Mouse (Mus musculus): ENCODE data around the gene Gm9803. TPM values are rescaled to one million over a fixed set of nuclear protein-coding genes. Genes with fewer than 3 reads are reported as not detected.
A peak's percentile ranks its signal among the peaks of the same experiment; 100 is the strongest.

Gene Gm9803
- polyA plus RNA-seq, 1 experiment from 2014 or later, result 21.1 TPM

GRCm38 (mm10) chr10:43559313-43559712, 35.4 kb downstream of the Gm9803 start:
- H3K4me3 ChIP-seq (ENCODE audit: low read depth, low read length), result no peak overlapping the region
- H3K36me3 ChIP-seq (ENCODE audit: insufficient read depth, low read length), result no peaks in the 10 kb centered on the region
- no peaks in the 10 kb centered on the region for H3K4me1 ChIP-seq (ENCODE audit: insufficient read depth, low read depth, low read length)
- no peak overlapping the region for H3K4me2 ChIP-seq (replicated peaks; ENCODE audit: low read depth, low read length)
- DNase-seq (ENCODE audit: low spot score), result no peak
- no peaks in the 10 kb centered on the region for H3K9me3 ChIP-seq (ENCODE audit: low read length)
- no peaks in the 10 kb centered on the region for H3K27me3 ChIP-seq (replicated peaks; ENCODE audit: insufficient read depth, low read length)
- TF ChIP-seq CTCF (IDR thresholded peaks at IDR 0.05) (no peak), EP300 (IDR thresholded peaks at IDR 0.05) (no peak)
- 69% methylated on average over 11 of the region's 11 CpGs for WGBS
- H3K27ac ChIP-seq (ENCODE audit: low read length), result no peak overlapping the region
- no peak for ATAC-seq
- H3K9ac ChIP-seq (replicated peaks; ENCODE audit: low read depth), result no peak overlapping the region

GRCm38 (mm10) chr10:43560765-43561164, 36.9 kb downstream of the Gm9803 start:
- TF ChIP-seq CTCF (IDR thresholded peaks at IDR 0.05), result peak; percentile 33
- TF ChIP-seq EP300 (IDR thresholded peaks at IDR 0.05), result no peak
- Histone ChIP-seq H3K4me1 (ENCODE audit: insufficient read depth, low read depth, low read length) (no peaks in the 10 kb centered on the region), H3K9me3 (ENCODE audit: low read length) (no peaks in the 10 kb centered on the region), H3K9ac (replicated peaks; ENCODE audit: low read depth) (no peak overlapping the region), H3K36me3 (ENCODE audit: insufficient read depth, low read length) (no peaks in the 10 kb centered on the region), H3K27ac (ENCODE audit: low read length) (no peak overlapping the region), H3K4me2 (replicated peaks; ENCODE audit: low read depth, low read length) (no peak overlapping the region), H3K4me3 (ENCODE audit: low read depth, low read length) (no peak overlapping the region), H3K27me3 (replicated peaks; ENCODE audit: insufficient read depth, low read length) (no peaks in the 10 kb centered on the region)
- no peak for ATAC-seq
- no peak for DNase-seq (ENCODE audit: low spot score)
- 40% methylated on average over 2 of the region's 2 CpGs for WGBS

- Histone ChIP-seq H3K9ac (replicated peaks; ENCODE audit: low read depth) (no peak overlapping the region), H3K27me3 (replicated peaks; ENCODE audit: insufficient read depth, low read length) (no peaks in the 10 kb centered on the region), H3K4me2 (replicated peaks; ENCODE audit: low read depth, low read length) (no peak overlapping the region), H3K9me3 (ENCODE audit: low read length) (no peaks in the 10 kb centered on the region), H3K36me3 (ENCODE audit: insufficient read depth, low read length) (no peaks in the 10 kb centered on the region), H3K4me3 (ENCODE audit: low read depth, low read length) (no peak overlapping the region), H3K27ac (ENCODE audit: low read length) (no peak overlapping the region), H3K4me1 (ENCODE audit: insufficient read depth, low read depth, low read length) (no peaks in the 10 kb centered on the region)
- TF ChIP-seq CTCF (IDR thresholded peaks at IDR 0.05) (no peak), EP300 (IDR thresholded peaks at IDR 0.05) (no peak)
- no peak for DNase-seq (ENCODE audit: low spot score)
- ATAC-seq, result no peak
- WGBS, result 87% methylated on average over 2 of the region's 2 CpGs
Observed at GRCm38 (mm10) chr10:43561311-43561710, 37.4 kb downstream of the Gm9803 start.

Other genes starting within 250 kb of the Gm9803 start
- gene Bend3, start 45.3 kb upstream of the Gm9803 start, polyA plus RNA-seq (2015; fragmentation: Nextera tagmentation; extraction: Ambion mirVana), result 0.81 and 0.89 TPM in 2 replicates
- 34.2 and 36.8 TPM in 2 replicates for gene 1700021F05Rik, start 16.9 kb downstream of the Gm9803 start, polyA plus RNA-seq (2015; fragmentation: Nextera tagmentation; extraction: Ambion mirVana)
- gene Cd24a, start 54.2 kb downstream of the Gm9803 start, polyA plus RNA-seq (2015; fragmentation: Nextera tagmentation; extraction: Ambion mirVana), result 137 and 146 TPM in 2 replicates

Data from lung, postnatal 0 days (tissue).